Mouse (Mus musculus): ENCODE measurements around the gene Melk. TPM values are rescaled to one million over a fixed set of nuclear protein-coding genes. Genes with fewer than 3 reads are reported as not detected.

Melk gene
- polyA plus RNA-seq, 1 experiment: 95.6 TPM

DNA sequence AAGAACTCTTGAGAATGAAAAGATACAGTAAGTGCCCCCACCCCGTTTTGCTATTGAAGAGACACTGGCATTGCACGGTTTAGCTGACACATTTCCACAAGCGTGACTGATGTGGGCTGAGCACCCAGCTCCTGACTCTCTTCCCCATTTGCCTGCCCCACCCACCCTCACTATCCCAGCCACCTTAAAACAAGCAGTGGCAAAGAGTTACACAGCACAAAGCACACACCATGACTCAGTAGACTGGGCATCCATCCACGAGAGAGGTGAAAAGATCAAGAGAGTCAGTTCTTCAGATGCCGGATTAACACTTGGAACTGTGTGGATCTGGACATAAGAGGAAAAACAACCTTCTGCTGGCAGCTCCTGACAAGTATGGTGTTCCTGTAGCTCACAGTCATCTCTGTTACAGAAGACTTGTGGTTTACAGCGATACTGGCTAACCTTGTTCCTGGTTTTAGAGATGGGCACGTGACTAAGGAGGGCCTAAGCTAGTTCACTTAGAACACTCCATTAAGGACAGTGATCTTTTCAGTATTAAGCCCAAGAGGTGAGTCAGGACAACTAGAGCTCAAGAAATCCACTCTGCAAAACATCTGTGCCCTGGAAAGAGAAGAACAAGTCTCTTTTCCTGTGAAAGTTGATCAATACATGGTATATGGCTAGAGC, 18.9 kb upstream of the Melk start:
- no peak overlapping the region for H3K9ac ChIP-seq (ENCODE audit: low read depth, poor library complexity, severe bottlenecking)
- H3K27ac ChIP-seq (ENCODE audit: insufficient read depth, low read length): no peak overlapping the region
- no peaks in the 10 kb centered on the region for H3K36me3 ChIP-seq (ENCODE audit: control insufficient read depth, insufficient read depth, low read length, poor library complexity, severe bottlenecking)
- H3K9me3 ChIP-seq (replicated peaks; ENCODE audit: control insufficient read depth, insufficient read depth, low read length, poor library complexity, severe bottlenecking): no peaks in the 10 kb centered on the region
- no peak overlapping the region for H3K4me3 ChIP-seq (ENCODE audit: low read depth, low read length)
- no peaks in the 10 kb centered on the region; the same call in 1 of the 2 replicates for H3K27me3 ChIP-seq (ENCODE audit: control insufficient read depth, insufficient read depth, low read length, poor library complexity, severe bottlenecking)
- H3K4me1 ChIP-seq (ENCODE audit: control insufficient read depth, insufficient read depth, low read length): no peaks in the 10 kb centered on the region
- TF ChIP-seq CTCF (IDR thresholded peaks at IDR 0.05; ENCODE audit: low read depth, low read length) (no peak), POLR2A (IDR thresholded peaks at IDR 0.05; ENCODE audit: insufficient read depth, low read length) (no peak), EP300 (IDR thresholded peaks at IDR 0.05; ENCODE audit: insufficient read depth, low read depth, low read length) (no peak)

DNA sequence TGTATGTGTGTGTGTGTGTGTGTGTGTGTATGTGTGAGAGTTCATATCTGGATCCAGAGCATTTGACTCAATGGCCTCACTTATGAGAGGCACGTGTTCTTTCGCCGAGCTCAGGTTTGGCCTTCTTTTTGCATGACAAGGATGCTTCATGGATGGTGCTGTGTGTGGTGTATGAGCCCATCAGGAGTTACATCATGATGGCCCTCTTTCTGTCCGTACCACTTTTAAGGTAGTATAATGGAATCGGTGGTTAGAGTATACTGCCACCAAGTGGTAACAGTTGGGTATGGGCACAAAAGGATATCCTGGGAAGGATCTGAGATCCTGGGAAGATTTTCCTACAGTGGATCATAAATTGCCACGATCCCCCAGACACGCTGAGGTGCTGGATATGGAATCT, 8.1 kb upstream of the Melk start:
- H3K36me3 ChIP-seq (ENCODE audit: control insufficient read depth, insufficient read depth, low read length, poor library complexity, severe bottlenecking): no peaks in the 10 kb centered on the region
- no peaks in the 10 kb centered on the region for H3K27me3 ChIP-seq (ENCODE audit: control insufficient read depth, insufficient read depth, low read length, poor library complexity, severe bottlenecking)
- no peaks in the 10 kb centered on the region for H3K9me3 ChIP-seq (replicated peaks; ENCODE audit: control insufficient read depth, insufficient read depth, low read length, poor library complexity, severe bottlenecking)
- H3K4me1 ChIP-seq (ENCODE audit: control insufficient read depth, insufficient read depth, low read length): no peaks in the 10 kb centered on the region
- no peak overlapping the region for H3K27ac ChIP-seq (ENCODE audit: insufficient read depth, low read length)
- no peak overlapping the region for H3K4me3 ChIP-seq (ENCODE audit: low read depth, low read length)
- no peak overlapping the region for H3K9ac ChIP-seq (ENCODE audit: low read depth, poor library complexity, severe bottlenecking)
- no peak for TF ChIP-seq POLR2A (IDR thresholded peaks at IDR 0.05; ENCODE audit: insufficient read depth, low read length)
- no peak for TF ChIP-seq EP300 (IDR thresholded peaks at IDR 0.05; ENCODE audit: insufficient read depth, low read depth, low read length)
- no peak for TF ChIP-seq CTCF (IDR thresholded peaks at IDR 0.05; ENCODE audit: low read depth, low read length)

DNA sequence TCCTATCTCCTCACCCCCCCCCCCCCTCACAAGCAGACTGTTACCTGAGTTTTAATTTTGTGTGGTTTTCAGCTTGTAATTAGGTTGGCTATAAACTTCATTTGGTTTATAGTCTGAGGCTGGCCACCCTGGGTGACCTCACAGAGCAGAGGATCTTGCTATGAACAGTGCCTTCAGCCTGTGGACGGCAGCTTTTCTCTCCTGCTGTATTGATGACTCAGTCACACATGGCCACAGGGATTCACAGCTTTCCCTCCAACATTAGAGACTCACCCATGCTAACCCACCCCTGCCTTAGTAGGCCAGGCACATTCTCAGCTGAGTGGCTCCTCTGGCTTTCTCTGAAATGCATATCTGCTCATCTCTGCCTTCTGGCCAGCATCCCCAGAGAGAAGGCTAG, 4.8 kb upstream of the Melk start:
- no peaks in the 10 kb centered on the region for H3K27me3 ChIP-seq (ENCODE audit: control insufficient read depth, insufficient read depth, low read length, poor library complexity, severe bottlenecking)
- H3K4me3 ChIP-seq (ENCODE audit: low read depth, low read length): no peak overlapping the region
- no peaks in the 10 kb centered on the region for H3K9me3 ChIP-seq (replicated peaks; ENCODE audit: control insufficient read depth, insufficient read depth, low read length, poor library complexity, severe bottlenecking)
- no peak for TF ChIP-seq EP300 (IDR thresholded peaks at IDR 0.05; ENCODE audit: insufficient read depth, low read depth, low read length)
- TF ChIP-seq POLR2A (IDR thresholded peaks at IDR 0.05; ENCODE audit: insufficient read depth, low read length): no peak
- no peak for TF ChIP-seq CTCF (IDR thresholded peaks at IDR 0.05; ENCODE audit: low read depth, low read length)
- H3K27ac ChIP-seq (ENCODE audit: insufficient read depth, low read length): no peak overlapping the region
- H3K36me3 ChIP-seq (ENCODE audit: control insufficient read depth, insufficient read depth, low read length, poor library complexity, severe bottlenecking): no peaks in the 10 kb centered on the region
- H3K4me1 ChIP-seq (ENCODE audit: control insufficient read depth, insufficient read depth, low read length): no peaks in the 10 kb centered on the region
- no peak overlapping the region for H3K9ac ChIP-seq (ENCODE audit: low read depth, poor library complexity, severe bottlenecking)

GRCm38 (mm10) chr4:44306585-44306984, 5.9 kb downstream of the Melk start:
- no peaks in the 10 kb centered on the region for H3K4me1 ChIP-seq (ENCODE audit: control insufficient read depth, insufficient read depth, low read length)
- H3K27ac ChIP-seq (ENCODE audit: insufficient read depth, low read length): no peak overlapping the region
- no peak overlapping the region for H3K4me3 ChIP-seq (ENCODE audit: low read depth, low read length)
- no peaks in the 10 kb centered on the region for H3K27me3 ChIP-seq (ENCODE audit: control insufficient read depth, insufficient read depth, low read length, poor library complexity, severe bottlenecking)
- H3K36me3 ChIP-seq (ENCODE audit: control insufficient read depth, insufficient read depth, low read length, poor library complexity, severe bottlenecking): peaks cover 16% of the 10 kb centered on the region
- no peak for TF ChIP-seq EP300 (IDR thresholded peaks at IDR 0.05; ENCODE audit: insufficient read depth, low read depth, low read length)
- no peak for TF ChIP-seq CTCF (IDR thresholded peaks at IDR 0.05; ENCODE audit: low read depth, low read length)
- TF ChIP-seq POLR2A (IDR thresholded peaks at IDR 0.05; ENCODE audit: insufficient read depth, low read length): no peak
- H3K9ac ChIP-seq (ENCODE audit: low read depth, poor library complexity, severe bottlenecking): no peak overlapping the region
- no peaks in the 10 kb centered on the region for H3K9me3 ChIP-seq (replicated peaks; ENCODE audit: control insufficient read depth, insufficient read depth, low read length, poor library complexity, severe bottlenecking)

DNA sequence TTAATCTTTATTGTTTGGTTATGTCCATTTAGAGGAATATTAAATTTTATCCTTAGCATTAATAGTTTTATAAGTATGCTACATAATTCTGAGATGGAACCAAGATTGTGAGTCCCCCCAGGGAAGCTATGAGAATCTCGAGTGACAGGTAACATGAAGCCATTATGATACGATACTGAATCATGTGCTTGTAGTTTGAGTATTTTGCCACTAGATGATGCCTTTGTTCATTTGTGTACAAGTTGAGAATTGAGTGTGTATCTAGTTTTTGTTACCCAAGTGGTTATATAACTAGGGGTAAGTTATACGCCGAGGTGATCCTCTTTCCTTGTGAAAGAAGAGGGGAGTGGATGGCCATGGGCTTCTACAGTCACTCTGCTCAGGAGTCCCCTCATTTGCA, 9.8 kb downstream of the Melk start:
- Histone ChIP-seq H3K36me3 (ENCODE audit: control insufficient read depth, insufficient read depth, low read length, poor library complexity, severe bottlenecking) (peaks cover 19% of the 10 kb centered on the region), H3K9me3 (replicated peaks; ENCODE audit: control insufficient read depth, insufficient read depth, low read length, poor library complexity, severe bottlenecking) (no peaks in the 10 kb centered on the region), H3K4me1 (ENCODE audit: control insufficient read depth, insufficient read depth, low read length) (no peaks in the 10 kb centered on the region), H3K9ac (ENCODE audit: low read depth, poor library complexity, severe bottlenecking) (no peak overlapping the region), H3K27ac (ENCODE audit: insufficient read depth, low read length) (no peak overlapping the region), H3K27me3 (ENCODE audit: control insufficient read depth, insufficient read depth, low read length, poor library complexity, severe bottlenecking) (no peaks in the 10 kb centered on the region), H3K4me3 (ENCODE audit: low read depth, low read length) (no peak overlapping the region)
- no peak for TF ChIP-seq POLR2A (IDR thresholded peaks at IDR 0.05; ENCODE audit: insufficient read depth, low read length)
- TF ChIP-seq CTCF (IDR thresholded peaks at IDR 0.05; ENCODE audit: low read depth, low read length): no peak
- TF ChIP-seq EP300 (IDR thresholded peaks at IDR 0.05; ENCODE audit: insufficient read depth, low read depth, low read length): no peak

DNA sequence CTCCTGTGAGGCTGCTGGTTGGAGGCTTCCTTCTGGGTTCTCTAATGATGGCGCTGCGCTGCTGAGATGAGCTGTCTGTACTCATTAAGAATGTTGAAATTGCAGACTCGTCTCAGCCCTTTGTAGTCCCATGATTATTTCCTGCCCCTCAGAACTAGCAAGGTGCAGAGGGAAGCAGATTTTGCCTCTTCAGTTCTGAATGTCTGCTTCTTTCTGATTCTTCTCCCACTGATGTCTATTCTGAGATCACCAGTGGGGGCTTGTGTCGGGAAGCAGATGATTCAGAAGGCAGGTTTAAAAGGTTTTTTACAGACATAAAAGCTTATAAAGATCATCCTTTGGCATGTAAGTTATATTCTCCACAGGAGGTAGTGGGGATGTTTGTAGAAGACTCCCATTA, 10.2 kb downstream of the Melk start:
- no peaks in the 10 kb centered on the region for H3K4me1 ChIP-seq (ENCODE audit: control insufficient read depth, insufficient read depth, low read length)
- TF ChIP-seq CTCF (IDR thresholded peaks at IDR 0.05; ENCODE audit: low read depth, low read length): no peak
- no peak for TF ChIP-seq POLR2A (IDR thresholded peaks at IDR 0.05; ENCODE audit: insufficient read depth, low read length)
- no peak for TF ChIP-seq EP300 (IDR thresholded peaks at IDR 0.05; ENCODE audit: insufficient read depth, low read depth, low read length)
- H3K9me3 ChIP-seq (replicated peaks; ENCODE audit: control insufficient read depth, insufficient read depth, low read length, poor library complexity, severe bottlenecking): no peaks in the 10 kb centered on the region
- no peaks in the 10 kb centered on the region for H3K27me3 ChIP-seq (ENCODE audit: control insufficient read depth, insufficient read depth, low read length, poor library complexity, severe bottlenecking)
- H3K4me3 ChIP-seq (ENCODE audit: low read depth, low read length): no peak overlapping the region
- no peak overlapping the region for H3K9ac ChIP-seq (ENCODE audit: low read depth, poor library complexity, severe bottlenecking)
- no peak overlapping the region for H3K27ac ChIP-seq (ENCODE audit: insufficient read depth, low read length)
- peaks cover 16% of the 10 kb centered on the region for H3K36me3 ChIP-seq (ENCODE audit: control insufficient read depth, insufficient read depth, low read length, poor library complexity, severe bottlenecking)
